Mouse (Mus musculus): ENCODE results near the gene Zbed4.
A peak's percentile ranks its signal among the peaks of the same experiment; 100 is the strongest.

- TF ChIP-seq USF2 (IDR thresholded peaks at IDR 0.05; ENCODE audit: borderline replicate concordance in 1 of 2, insufficient read depth in 1 of 2, low read depth in 1 of 2, low read length in 2 of 2), result no peak
- no peak for TF ChIP-seq CTCF (IDR thresholded peaks at IDR 0.05 in 2 of 3, conservative IDR thresholded peaks at IDR 0.05 in 1 of 3; ENCODE audit: control insufficient read depth in 1 of 3, insufficient read depth in 1 of 3, low read depth in 2 of 3, low read length in 3 of 3, poor library complexity in 1 of 3, severe bottlenecking in 1 of 3)
- no peak for TF ChIP-seq SMC3 (IDR thresholded peaks at IDR 0.05; ENCODE audit: low read depth, low read length)
- no peak for TF ChIP-seq CHD1 (IDR thresholded peaks at IDR 0.05; ENCODE audit: low read depth, low read length)
- TF ChIP-seq POLR2A (IDR thresholded peaks at IDR 0.05; ENCODE audit: control insufficient read depth in 1 of 2, insufficient read depth in 1 of 2, low read depth in 1 of 2, low read length in 2 of 2, poor library complexity in 1 of 2), result no peak
- no peak for TF ChIP-seq UBTF (IDR thresholded peaks at IDR 0.05; ENCODE audit: borderline replicate concordance, insufficient read depth, low read depth, low read length)
- peak; percentile 49 to 73 for TF ChIP-seq EP300 (IDR thresholded peaks at IDR 0.05; ENCODE audit: low read depth in 1 of 2, low read length in 2 of 2)
- TF ChIP-seq HCFC1 (IDR thresholded peaks at IDR 0.05; ENCODE audit: low read depth, low read length), result no peak
- no peak for TF ChIP-seq E2F4 (IDR thresholded peaks at IDR 0.05; ENCODE audit: borderline replicate concordance, low read depth, low read length)
- peak; percentile 5; the same call in 1 of the 2 replicates for TF ChIP-seq GATA1 (IDR thresholded peaks at IDR 0.05; ENCODE audit: low read depth, low read length)
Observed at GRCm38 (mm10) chr15:88801903-88802302, 50.4 kb downstream of the Zbed4 start.
